Mouse (Mus musculus): ENCODE data around the gene Ovgp1. TPM values are rescaled to one million over a fixed set of nuclear protein-coding genes. Genes with fewer than 3 reads are reported as not detected.
A peak's percentile ranks its signal among the peaks of the same experiment; 100 is the strongest.
"Not testable (repeated sequence)": the region's sequence is repeated elsewhere in the genome, so short reads cannot be mapped to it uniquely, and the experiment has no call there.

Gene Ovgp1
- total RNA-seq, 2 experiments from 2014 or later, result 2.0 to 2.4 TPM

GRCm38 (mm10) chr3:105991653-105992283 lies 18.3 kb downstream of the Ovgp1 start:
- peak; percentile 25 to 61 for DNase-seq (ENCODE audit: low spot score in 2 of 2)

DNA sequence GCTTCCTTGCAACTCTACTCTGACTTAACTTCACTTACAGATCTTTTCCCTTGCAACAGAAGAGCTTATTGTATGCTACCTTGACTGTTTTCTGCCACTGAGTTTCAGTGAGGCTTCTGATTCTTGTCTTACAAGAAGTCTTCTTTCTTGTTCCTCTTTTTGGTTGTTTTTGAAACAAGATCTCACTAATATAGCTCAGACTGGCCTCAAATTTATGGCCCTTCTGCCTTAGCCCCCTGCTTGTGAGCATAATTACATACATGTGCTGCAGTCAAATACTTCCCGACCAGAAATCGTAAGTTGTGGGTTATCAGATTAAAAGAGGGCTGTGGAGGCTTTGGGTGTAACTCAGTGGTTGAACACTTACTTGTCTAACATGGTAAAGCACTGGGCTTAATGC lies 21.2 kb downstream of the Ovgp1 start:
- DNase-seq (ENCODE audit: low spot score in 2 of 2), result no peak

GRCm38 (mm10) chr3:106000707-106001375 lies 27.3 kb downstream of the Ovgp1 start:
- no peak for DNase-seq (ENCODE audit: low spot score in 2 of 2)

DNA sequence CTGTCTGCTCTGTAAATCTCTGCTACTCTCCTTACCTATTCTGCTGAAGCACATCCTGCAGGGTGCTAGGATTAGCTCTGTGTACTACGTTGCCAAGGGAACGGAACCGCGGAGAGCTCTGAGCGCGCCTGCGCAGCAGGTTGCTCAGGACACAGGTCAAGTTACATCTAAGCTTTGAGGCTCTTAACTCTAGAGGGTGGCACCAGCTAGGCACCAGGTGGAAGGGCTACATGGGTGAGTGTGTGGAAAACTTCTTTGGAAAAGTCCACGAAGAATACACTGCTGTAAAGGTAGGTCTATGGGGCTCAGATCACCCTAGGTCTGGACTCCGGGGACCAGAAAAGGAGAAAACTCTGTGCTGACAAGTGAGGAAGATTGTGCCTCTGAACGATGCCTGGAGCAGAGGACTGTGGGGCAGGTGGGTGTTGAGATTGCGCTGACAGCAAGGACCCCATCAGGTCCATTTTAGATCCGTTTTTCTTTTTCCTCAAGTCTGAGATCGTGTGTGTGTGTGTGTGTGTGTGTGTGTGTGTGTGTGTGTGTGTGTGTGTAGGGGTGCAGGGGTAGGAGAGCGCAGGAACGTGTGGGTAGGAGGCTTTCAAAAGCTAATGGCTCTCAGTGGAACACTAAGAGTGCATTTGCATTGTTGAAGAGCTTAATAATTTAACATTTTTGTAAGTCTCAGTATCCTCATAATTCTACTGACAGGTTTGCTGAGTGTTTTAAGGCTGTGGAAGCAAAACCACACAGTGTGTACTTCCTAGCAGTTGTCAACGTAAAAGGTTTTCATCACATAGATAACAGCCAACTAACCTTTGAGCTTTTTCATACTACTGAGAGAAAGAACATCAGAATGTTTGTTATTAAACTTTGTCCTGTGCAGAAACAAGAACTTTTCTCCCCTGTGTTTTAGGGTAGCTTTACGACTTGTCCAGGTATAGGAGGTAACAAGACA lies 28.2 kb downstream of the Ovgp1 start:
- peak; percentile 3 to 41 for DNase-seq (ENCODE audit: low spot score in 2 of 2)

- not testable (repeated sequence) for DNase-seq (ENCODE audit: low spot score in 2 of 2)
These were observed 29.8 kb downstream of the Ovgp1 start for GRCm38 (mm10) chr3:106003360-106003759.

GRCm38 (mm10) chr3:106014546-106014945 lies 41.0 kb downstream of the Ovgp1 start, which contains the start of gene Pifo:
TSS of gene Pifo (minus strand) at chr3:106014646.
- no peak for DNase-seq (ENCODE audit: low spot score in 2 of 2)

- DNase-seq (ENCODE audit: low spot score in 2 of 2), result peak in 1 of 2 experiments; percentile 2
These were observed 48.3 kb downstream of the Ovgp1 start for GRCm38 (mm10) chr3:106021840-106022239.

GRCm38 (mm10) chr3:106024135-106024534 lies 50.6 kb downstream of the Ovgp1 start:
- no peak for DNase-seq (ENCODE audit: low spot score in 2 of 2)

- DNase-seq (ENCODE audit: low spot score in 2 of 2), result no peak
These were observed 59.3 kb downstream of the Ovgp1 start, which contains the start of gene Chil5 for GRCm38 (mm10) chr3:106032781-106033180. TSS of gene Chil5 (minus strand) at chr3:106032814.

Other genes with a start within 250 kb of the Ovgp1 start
- 10 to 100 TPM; 61.0 to 63.1 TPM for gene Rap1a, start 172.4 kb upstream of the Ovgp1 start, total RNA-seq (2021)
- gene Adora3, start 102.9 kb upstream of the Ovgp1 start, total RNA-seq (2021), result 1 to 10 TPM in 1 of 2 experiments, under 1 TPM in 1; 0.98 to 1.1 TPM
- not detected for gene Tmigd3, start 102.8 kb upstream of the Ovgp1 start, total RNA-seq (2021)
- 1 to 10 TPM; 1.6 to 1.8 TPM for gene I830077J02Rik, start 41.0 kb upstream of the Ovgp1 start, total RNA-seq (2021)
- 10 to 100 TPM; 43.4 to 53.4 TPM for gene Wdr77, start 14.3 kb upstream of the Ovgp1 start, total RNA-seq (2021)
- 100 to 1,000 TPM; 247 to 264 TPM for gene Atp5f1, start 13.6 kb upstream of the Ovgp1 start, total RNA-seq (2021)
- gene Pifo, start 40.9 kb downstream of the Ovgp1 start, total RNA-seq (2021), result not detected
- not detected for gene Chil5, start 59.1 kb downstream of the Ovgp1 start, total RNA-seq (2021)
- gene Chia1, start 139.5 kb downstream of the Ovgp1 start, total RNA-seq (2021), result 1 to 10 TPM in 1 of 2 experiments, under 1 TPM in 1; 0.49 to 1.8 TPM
- gene Chil3, start 193.9 kb downstream of the Ovgp1 start, total RNA-seq (2021), result not detected
- not detected for gene Chil4, start 245.8 kb downstream of the Ovgp1 start, total RNA-seq (2021)

Measured in left cerebral cortex, adult 18-20 months (tissue).